Mouse (Mus musculus) embryonic facial prominence, embryonic 15.5 days (tissue): ENCODE measurements around the gene Palld. TPM values are rescaled to one million over a fixed set of nuclear protein-coding genes. Genes with fewer than 3 reads are reported as not detected.
A peak's percentile ranks its signal among the peaks of the same experiment; 100 is the strongest.

ENCODE experiments used
- ATAC-seq: fragments of 200-750 bp; cut with Nextera tagmentation; 2 replicates; pipeline ENCODE4 v1.8.0; 2017; ENCODE audit warnings: low read depth, moderate TSS enrichment; ENCODE audit not compliant: insufficient number of reproducible peaks, low FRiP score, low TSS enrichment
- H3K27ac ChIP-seq: fragments of 300-500 bp; sonication (generic); replicated peaks from 2 replicates; pipeline ENCODE4 v1.5.1; 2015; ENCODE audit warnings: mild to moderate bottlenecking, inconsistent platforms
- H3K27me3 ChIP-seq: fragments of 300-500 bp; sonication (generic); 2 replicates; pipeline ENCODE4 v1.6.1; 2015; ENCODE audit warnings: inconsistent platforms
- H3K36me3 ChIP-seq: fragments of 300-500 bp; sonication (generic); 2 replicates; pipeline ENCODE4 v1.6.1; 2015; ENCODE audit warnings: mild to moderate bottlenecking, inconsistent platforms
- H3K4me1 ChIP-seq: fragments of 300-500 bp; sonication (generic); 2 replicates; pipeline ENCODE4 v1.6.1; 2015; ENCODE audit warnings: inconsistent platforms
- H3K4me2 ChIP-seq: fragments of 300-500 bp; sonication (generic); replicated peaks from 2 replicates; pipeline ENCODE4 v1.6.1; 2015; ENCODE audit warnings: mild to moderate bottlenecking, inconsistent platforms
- H3K4me3 ChIP-seq: fragments of 300-500 bp; sonication (generic); replicated peaks from 2 replicates; pipeline ENCODE4 v1.5.1; 2015; ENCODE audit warnings: mild to moderate bottlenecking, inconsistent platforms
- H3K9ac ChIP-seq: fragments of 300-500 bp; sonication (generic); 2 replicates; pipeline ENCODE4 v1.6.1; 2015; ENCODE audit warnings: inconsistent platforms
- H3K9me3 ChIP-seq: fragments of 300-500 bp; sonication (generic); replicated peaks from 2 replicates; pipeline ENCODE4 v1.6.1; 2016; ENCODE audit warnings: inconsistent platforms
- WGBS: fragments of 180-500 bp; shearing (Covaris S2); methylation state at CpG from one replicate; pipeline ENCODE4 v1.1.7; 2015; 5-methylcytosine and 5-hydroxymethylcytosine counted together
- polyA plus RNA-seq: library from polyadenylated mRNA; unstranded; fragments of >200 nt; fragmentation: Nextera tagmentation; extraction: Ambion mirVana; gene quantifications from 2 replicates; pipeline ENCODE4 v1.2.1, GENCODE M21; 2015

Gene Palld
- polyA plus RNA-seq, 1 experiment from 2014 or later: 141 TPM

DNA sequence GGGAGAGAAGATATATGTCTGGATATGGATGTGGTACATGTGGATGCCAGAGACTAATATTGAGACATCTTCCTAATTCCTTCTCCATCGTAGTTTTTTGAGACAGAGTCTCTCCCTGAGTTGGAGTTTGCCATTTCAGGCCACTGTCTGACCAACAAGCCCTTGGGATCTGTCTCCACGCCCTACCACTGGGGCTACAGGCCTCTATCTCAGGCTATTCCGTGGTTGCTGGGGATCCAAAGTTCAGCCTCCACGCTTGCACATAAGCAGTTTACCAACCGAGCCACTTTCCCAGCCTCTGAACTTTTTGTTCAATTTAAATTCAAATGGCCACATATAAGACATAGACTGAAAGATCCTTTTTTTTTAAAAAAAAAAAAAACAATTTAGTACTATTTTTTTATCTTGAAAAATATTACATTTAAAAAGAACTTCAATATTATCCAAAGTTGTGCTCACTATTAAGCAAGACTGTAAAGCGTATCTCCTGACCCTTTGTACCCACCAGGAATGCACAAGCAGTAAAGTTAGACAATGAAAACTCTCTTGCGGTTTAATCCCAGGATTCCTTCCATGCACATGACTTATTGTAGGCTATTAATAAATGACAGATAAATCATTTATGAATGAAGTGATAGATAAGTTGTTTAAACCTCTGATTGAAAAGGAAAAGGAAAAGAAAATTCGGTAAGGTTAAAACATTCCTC is 276.1 kb downstream of the Palld start:
- H3K4me2 ChIP-seq: no peak overlapping the region
- ATAC-seq: no peak
- no peak overlapping the region for H3K27ac ChIP-seq
- H3K9ac ChIP-seq: no peak overlapping the region
- WGBS: 94% methylated on average over 8 of the region's 8 CpGs
- H3K36me3 ChIP-seq: no peaks in the 10 kb centered on the region
- H3K27me3 ChIP-seq: no peaks in the 10 kb centered on the region
- H3K4me3 ChIP-seq: no peak overlapping the region
- H3K4me1 ChIP-seq: peaks cover 17% of the 10 kb centered on the region
- no peaks in the 10 kb centered on the region for H3K9me3 ChIP-seq

DNA sequence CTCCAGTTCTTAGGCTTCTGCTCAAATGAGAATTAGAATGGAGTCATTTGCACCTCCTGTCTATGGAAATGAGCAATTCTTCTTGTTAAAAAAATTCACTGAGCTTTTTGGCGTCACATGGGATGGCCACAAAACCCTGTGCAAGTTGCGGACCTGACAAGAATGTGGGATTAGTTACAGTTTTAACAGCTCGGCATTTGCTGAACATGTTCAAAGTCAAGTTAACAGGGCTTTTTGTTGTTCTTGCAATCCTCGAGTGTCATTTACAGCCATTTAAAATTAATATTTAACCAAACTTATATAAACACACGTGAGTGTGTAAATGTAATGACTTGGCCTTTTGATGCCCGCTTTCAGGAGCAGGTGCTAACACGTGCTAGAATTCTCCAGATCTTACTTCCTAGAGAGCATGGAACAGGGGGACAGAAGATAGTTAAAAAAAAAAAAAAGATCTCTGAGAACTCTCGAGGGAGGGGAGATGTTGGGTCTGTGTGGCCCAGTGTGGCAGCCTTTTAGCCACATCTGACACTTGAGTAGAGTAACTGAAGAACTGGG is 276.8 kb downstream of the Palld start:
- Histone ChIP-seq H3K4me3 (no peak overlapping the region), H3K9ac (no peak overlapping the region), H3K27ac (no peak overlapping the region), H3K36me3 (no peaks in the 10 kb centered on the region), H3K27me3 (no peaks in the 10 kb centered on the region), H3K4me2 (no peak overlapping the region), H3K4me1 (peaks cover 21% of the 10 kb centered on the region), H3K9me3 (no peaks in the 10 kb centered on the region)
- 69% methylated on average over 8 of the region's 8 CpGs for WGBS
- no peak for ATAC-seq

DNA sequence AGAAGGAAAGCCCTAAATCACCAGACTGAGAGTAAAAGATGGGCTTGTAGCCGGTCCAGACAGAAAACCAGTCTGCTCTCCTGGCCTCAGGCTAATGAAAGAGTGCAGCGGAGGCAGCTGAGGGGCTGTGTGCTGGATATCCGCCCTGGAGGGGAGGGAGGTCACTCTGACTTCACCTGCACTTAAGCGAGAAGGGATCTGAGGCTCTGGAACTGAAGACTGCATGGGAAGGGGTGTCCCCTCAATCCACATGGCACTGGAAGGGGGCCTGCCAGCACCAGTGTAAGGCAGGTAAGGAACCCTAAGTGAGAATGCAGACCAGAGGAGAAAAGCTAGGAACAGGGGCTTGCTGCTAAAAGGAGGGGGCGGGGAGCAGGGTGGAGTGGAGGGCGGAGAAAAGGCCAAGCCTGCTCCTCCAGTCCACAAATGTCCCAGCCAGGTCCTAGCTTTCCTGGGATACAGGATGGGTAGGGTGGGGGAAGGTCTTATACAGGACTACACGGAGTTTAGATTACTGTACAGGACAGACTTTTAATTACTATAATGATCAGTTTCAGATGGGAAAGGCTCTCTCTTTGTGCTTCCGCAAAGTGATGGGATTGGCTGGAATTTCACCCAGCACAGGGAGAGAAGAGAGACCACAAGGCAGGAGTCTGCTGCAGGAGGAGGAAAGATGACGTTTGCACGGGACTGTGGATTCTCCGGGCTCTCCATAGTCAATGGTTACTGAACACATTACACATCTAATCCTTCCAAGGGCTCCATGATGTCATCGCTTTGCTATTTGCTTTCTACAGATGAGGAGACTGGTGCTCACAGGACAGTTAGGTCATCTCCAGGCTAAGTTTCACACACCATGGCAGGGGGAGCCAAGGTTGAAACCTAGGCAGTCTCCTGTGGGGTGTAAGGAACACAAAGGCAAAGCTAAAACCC is 278.7 kb downstream of the Palld start:
- H3K4me2 ChIP-seq: no peak overlapping the region
- H3K4me3 ChIP-seq: no peak overlapping the region
- peak overlapping the region; percentile 28; the same call in 1 of the 2 replicates for H3K27ac ChIP-seq
- peaks cover 21% of the 10 kb centered on the region for H3K4me1 ChIP-seq
- H3K9ac ChIP-seq: no peak overlapping the region
- H3K36me3 ChIP-seq: no peaks in the 10 kb centered on the region
- WGBS: 36% methylated on average over 12 of the region's 12 CpGs
- H3K27me3 ChIP-seq: no peaks in the 10 kb centered on the region
- peak; percentile 87 for ATAC-seq
- no peaks in the 10 kb centered on the region for H3K9me3 ChIP-seq

DNA sequence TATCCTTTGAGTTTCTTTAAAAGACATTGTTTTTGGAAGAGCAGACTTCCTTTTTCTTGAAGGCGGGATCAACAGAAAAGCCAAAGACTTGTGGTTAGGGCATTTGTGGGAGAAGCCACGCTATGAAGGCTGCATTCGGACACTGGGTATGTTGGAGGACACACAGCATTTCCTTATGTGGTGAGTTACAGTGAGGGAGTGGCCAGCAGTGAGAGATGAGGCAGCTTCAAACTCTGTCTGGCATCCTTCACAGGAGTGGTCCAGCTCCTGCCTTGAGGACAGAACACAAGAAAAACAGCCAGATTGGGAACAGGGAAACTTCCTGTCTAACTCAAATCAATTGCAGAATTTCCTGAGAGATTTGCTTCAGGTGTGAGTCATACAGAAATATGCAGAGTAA is 281.2 kb downstream of the Palld start:
- no peak overlapping the region for H3K9ac ChIP-seq
- H3K9me3 ChIP-seq: no peaks in the 10 kb centered on the region
- H3K36me3 ChIP-seq: no peaks in the 10 kb centered on the region
- no peaks in the 10 kb centered on the region for H3K27me3 ChIP-seq
- H3K4me1 ChIP-seq: peaks cover 21% of the 10 kb centered on the region
- H3K4me2 ChIP-seq: no peak overlapping the region
- no peak; the same call in 1 of the 2 replicates for ATAC-seq
- H3K4me3 ChIP-seq: no peak overlapping the region
- H3K27ac ChIP-seq: 0 out of 2 replicates have a peak overlapping the region, but pooled peaks have one; percentile 11
- WGBS: 60% methylated on average over 3 of the region's 3 CpGs

DNA sequence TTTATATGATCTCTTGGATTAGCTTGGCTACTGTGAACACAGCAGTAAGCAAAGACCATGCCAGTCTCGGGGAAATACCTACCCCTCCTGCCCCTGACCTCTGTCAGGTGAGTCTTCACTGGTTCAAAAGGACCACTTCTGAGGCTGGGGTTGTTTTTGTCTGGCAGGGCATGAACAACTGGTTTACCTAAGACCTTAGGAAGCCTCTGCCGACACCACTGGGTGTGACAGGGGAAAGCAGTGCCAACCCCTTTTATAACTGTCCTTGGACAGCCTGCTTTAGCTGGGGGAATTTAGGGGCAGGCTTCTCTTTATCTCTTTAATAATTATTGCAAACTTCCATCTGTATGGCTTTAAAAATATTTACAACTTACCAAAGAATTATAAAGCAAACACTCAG is 284.8 kb downstream of the Palld start:
- no peak overlapping the region for H3K4me2 ChIP-seq
- H3K36me3 ChIP-seq: no peaks in the 10 kb centered on the region
- no peaks in the 10 kb centered on the region for H3K27me3 ChIP-seq
- WGBS: 86% methylated on average over 2 of the region's 2 CpGs
- no peak overlapping the region for H3K4me3 ChIP-seq
- H3K27ac ChIP-seq: no peak overlapping the region
- peaks cover 6% of the 10 kb centered on the region for H3K4me1 ChIP-seq
- H3K9me3 ChIP-seq: no peaks in the 10 kb centered on the region
- no peak for ATAC-seq
- H3K9ac ChIP-seq: no peak overlapping the region

DNA sequence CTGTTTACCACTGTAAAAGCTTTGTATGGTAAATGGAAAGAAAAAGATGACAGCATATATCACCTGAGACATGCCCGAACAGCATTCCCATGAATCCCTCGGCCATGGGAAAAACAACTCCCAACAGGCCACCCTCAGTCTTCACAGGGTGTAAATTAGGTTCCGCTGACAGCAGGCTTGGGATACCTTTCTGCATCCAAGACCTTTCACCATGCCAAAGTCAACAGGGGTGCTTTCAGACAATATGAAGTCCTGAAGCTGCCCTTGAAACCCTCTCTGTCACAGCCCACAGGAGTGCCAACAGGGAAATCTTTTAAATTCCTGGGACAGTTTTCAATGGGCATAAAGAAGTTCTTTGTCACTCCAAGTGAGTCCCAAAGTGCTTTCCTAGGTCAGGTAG is 285.4 kb downstream of the Palld start:
- ATAC-seq: no peak
- Histone ChIP-seq H3K4me2 (no peak overlapping the region), H3K4me3 (no peak overlapping the region), H3K9ac (no peak overlapping the region), H3K9me3 (no peaks in the 10 kb centered on the region), H3K27ac (no peak overlapping the region), H3K27me3 (no peaks in the 10 kb centered on the region), H3K36me3 (no peaks in the 10 kb centered on the region), H3K4me1 (peaks cover 6% of the 10 kb centered on the region)
- WGBS: 64% methylated on average over 3 of the region's 3 CpGs

DNA sequence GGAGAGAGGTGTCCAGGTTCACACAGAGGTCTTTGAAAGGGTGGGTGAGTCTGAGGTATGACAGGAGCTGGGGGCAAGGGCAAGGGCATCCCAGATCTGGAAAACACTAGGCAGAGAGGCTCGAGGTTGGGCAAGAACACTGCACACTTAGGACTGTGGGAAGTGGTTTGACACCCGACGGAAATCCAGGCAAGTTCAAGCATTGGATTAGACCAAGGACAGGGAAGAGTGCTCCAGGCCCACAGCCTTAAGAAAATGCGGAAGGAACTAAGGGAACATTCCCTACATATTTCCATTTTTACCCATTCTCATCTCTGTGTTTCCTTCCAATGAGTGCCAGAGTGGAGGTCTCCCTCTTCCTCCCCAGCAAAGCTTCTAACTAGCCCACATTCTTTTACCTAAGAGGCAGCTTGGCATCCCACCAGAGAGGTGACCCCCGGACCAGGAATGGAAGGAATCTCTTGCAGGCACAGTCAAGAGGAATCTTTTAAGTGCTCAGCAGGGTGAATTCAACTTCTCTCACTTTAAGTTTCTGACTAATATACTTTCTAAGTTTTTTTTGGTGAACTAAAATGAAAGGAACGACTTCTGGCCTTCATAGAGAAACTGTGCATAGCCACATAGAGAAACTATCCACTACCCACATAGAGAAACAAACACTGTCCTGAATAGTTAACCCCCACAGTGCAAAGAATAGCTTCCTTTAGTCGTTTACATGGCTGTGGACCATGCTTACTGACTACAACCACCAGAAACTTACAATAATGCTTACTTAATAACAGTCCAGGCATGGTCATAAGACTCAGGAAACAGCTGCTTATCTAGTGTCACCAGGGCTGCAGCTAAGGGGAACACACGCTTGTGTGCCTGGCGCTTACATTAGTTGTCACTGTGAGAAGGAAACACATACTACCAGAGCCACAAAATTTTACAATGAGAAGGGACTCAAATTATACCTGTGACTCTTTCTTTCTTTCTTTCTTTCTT is 286.5 kb downstream of the Palld start:
- no peak overlapping the region for H3K4me3 ChIP-seq
- H3K4me1 ChIP-seq: no peaks in the 10 kb centered on the region; the same call in 1 of the 2 replicates
- no peak for ATAC-seq
- no peak overlapping the region for H3K9ac ChIP-seq
- no peaks in the 10 kb centered on the region for H3K9me3 ChIP-seq
- H3K27me3 ChIP-seq: no peaks in the 10 kb centered on the region
- H3K27ac ChIP-seq: no peak overlapping the region
- H3K4me2 ChIP-seq: no peak overlapping the region
- H3K36me3 ChIP-seq: no peaks in the 10 kb centered on the region
- WGBS: 71% methylated on average over 9 of the region's 9 CpGs

DNA sequence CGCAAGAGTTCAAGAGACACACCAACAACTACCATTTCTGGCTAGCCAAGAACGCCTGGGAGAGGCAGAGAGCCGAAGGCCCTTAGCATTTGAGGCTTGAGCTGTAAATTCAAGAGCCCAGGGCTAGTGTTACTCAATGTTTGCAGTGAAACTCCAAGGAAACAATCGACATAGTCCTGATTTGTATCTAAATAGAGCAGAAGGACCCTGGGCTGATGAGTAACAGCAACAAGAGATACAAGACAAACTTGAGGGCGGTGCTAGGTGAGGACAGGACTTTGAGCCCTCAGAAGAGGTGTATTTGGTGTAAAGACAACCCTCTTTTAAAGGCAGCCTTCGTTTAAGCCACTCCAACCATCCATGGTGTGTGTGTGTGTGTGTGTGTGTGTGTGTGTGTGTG is 290.7 kb downstream of the Palld start:
- H3K4me1 ChIP-seq: peaks cover 19% of the 10 kb centered on the region
- 81% methylated on average over 6 of the region's 6 CpGs for WGBS
- no peak overlapping the region for H3K27ac ChIP-seq
- no peak for ATAC-seq
- no peak overlapping the region for H3K9ac ChIP-seq
- no peak overlapping the region for H3K4me2 ChIP-seq
- no peak overlapping the region for H3K4me3 ChIP-seq
- no peaks in the 10 kb centered on the region for H3K9me3 ChIP-seq
- no peaks in the 10 kb centered on the region; the same call in 1 of the 2 replicates for H3K36me3 ChIP-seq
- no peaks in the 10 kb centered on the region for H3K27me3 ChIP-seq

DNA sequence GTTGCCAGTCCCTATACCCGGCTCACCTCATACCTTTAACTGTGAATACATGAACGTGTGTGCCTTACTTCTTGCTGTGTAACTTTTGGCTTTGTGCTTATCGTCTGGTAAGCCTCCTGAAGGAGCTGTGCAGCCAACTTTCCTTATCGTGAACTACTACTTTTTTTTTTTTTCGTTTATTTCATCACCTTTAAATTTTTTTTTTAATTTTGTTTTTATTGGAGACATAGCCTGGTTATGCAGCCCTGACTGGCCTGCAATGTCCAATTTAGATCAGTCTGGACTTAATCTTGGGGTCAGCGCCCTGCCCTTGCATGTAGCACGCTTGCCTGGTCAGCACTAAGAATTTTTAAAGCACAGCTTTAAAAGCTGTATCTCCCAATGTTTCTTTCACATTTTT is 291.4 kb downstream of the Palld start:
- 79% methylated on average over 7 of the region's 7 CpGs for WGBS
- peaks cover 19% of the 10 kb centered on the region for H3K4me1 ChIP-seq
- H3K9me3 ChIP-seq: no peaks in the 10 kb centered on the region
- no peak overlapping the region for H3K4me2 ChIP-seq
- H3K36me3 ChIP-seq: no peaks in the 10 kb centered on the region; the same call in 1 of the 2 replicates
- H3K27ac ChIP-seq: no peak overlapping the region
- no peak for ATAC-seq
- no peak overlapping the region for H3K9ac ChIP-seq
- no peaks in the 10 kb centered on the region for H3K27me3 ChIP-seq
- H3K4me3 ChIP-seq: no peak overlapping the region

DNA sequence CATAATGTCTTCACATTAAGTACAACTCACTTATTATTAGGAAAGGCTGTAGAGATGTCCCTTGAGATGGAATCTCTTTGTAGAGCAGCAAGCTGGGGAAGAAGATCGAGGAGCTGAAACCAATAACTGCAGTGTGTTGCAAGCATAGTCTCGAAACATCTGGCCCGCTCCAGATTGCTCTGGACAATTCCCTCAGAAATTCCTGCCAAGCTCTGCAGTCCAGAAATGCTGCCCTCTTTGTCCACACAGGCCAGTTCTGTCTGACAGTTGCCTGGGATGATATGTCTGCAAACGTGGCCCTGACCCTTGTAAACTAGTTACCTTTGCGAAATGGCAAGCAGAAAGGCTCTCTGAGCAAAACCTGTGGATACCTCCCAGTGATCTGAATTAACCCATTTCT is 291.9 kb downstream of the Palld start:
- H3K36me3 ChIP-seq: no peaks in the 10 kb centered on the region; the same call in 1 of the 2 replicates
- ATAC-seq: no peak
- H3K27me3 ChIP-seq: no peaks in the 10 kb centered on the region
- H3K4me3 ChIP-seq: no peak overlapping the region
- WGBS: 38% methylated on average over 5 of the region's 5 CpGs
- H3K4me2 ChIP-seq: no peak overlapping the region
- peaks cover 19% of the 10 kb centered on the region for H3K4me1 ChIP-seq
- no peak overlapping the region for H3K9ac ChIP-seq
- H3K9me3 ChIP-seq: no peaks in the 10 kb centered on the region
- peak overlapping the region; percentile 52 for H3K27ac ChIP-seq
